Mouse (Mus musculus) layer of hippocampus, adult 8-10 months (tissue): ENCODE data around the gene Slc35c2. TPM values are rescaled to one million over a fixed set of nuclear protein-coding genes. Genes with fewer than 3 reads are reported as not detected.

ENCODE experiments used
- DNase-seq, 2 experiments: peaks; one replicate each; pipeline ENCODE4 v3.0.0; 2022; ENCODE audit warnings: low spot score in 2 of 2
- total RNA-seq, 4 experiments: library from RNA; stranded (reverse); gene quantifications; 2 replicates each; pipeline ENCODE4 v1.2.4; 2022

Gene Slc35c2
- total RNA-seq = 10 to 100 TPM; 79.3 to 98.3 (median 92.3) TPM

DNA sequence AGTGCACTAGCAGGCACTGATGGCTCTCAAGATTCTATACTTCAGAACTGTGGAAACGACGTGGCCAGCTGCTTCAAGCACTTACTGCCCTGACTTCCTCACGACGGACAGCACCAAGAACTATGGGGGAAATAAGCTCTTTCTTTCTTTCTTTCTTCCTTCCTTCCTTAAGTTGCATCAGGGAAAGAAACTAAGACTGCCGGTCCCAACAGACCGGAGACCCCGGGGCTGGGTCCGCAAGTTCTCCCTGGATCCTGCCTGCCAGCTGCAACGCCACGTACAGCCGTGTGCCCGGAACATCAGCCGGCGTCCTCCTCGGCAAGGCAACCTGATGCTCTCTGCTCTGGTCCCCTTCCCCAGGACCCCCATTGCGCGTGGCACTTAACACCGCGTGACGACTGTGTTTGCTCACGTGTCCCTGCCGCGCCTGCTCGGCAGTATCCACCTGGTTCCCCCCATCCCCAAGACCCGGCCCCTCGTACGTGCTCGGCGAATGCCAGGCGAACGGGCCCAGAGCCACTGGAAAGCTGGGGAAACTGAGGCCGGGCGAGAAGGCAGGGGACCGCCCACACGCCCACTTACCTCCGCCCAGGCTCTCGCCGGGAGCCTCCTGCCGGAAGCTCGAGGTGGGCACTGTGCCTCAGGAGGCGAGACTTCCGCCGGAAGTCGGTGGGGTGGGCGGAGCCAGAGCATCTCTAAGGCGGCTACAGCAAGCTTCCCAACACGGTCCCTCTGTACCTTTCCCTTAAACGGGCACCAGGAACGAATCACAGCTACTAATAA is at the start of gene Slc35c2:
TSS of gene Slc35c2 (minus strand) at position 668 of the 783 bp plus-strand sequence.
- peak; percentile 91 to 96 for DNase-seq

DNA sequence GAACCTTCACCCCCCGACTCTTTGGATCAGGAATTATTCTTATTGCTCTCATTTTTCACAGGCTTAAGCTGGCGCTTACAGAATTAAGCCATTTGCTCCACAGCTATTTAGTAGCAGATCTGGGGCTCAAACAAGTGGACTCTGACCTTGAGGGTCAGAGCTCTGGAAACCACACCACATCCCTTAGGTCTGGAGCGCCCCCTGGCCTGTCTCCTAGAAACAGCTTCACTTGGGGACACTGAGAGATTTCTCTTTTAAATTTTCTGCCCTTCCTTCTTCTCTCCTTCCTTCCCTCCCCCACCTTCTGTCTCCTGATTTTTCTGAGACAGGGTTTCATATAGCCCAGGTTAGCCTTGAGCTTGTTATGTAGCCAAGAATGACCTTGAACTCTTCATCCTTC is 49.5 kb upstream of the Slc35c2 start:
- no peak for DNase-seq

DNA sequence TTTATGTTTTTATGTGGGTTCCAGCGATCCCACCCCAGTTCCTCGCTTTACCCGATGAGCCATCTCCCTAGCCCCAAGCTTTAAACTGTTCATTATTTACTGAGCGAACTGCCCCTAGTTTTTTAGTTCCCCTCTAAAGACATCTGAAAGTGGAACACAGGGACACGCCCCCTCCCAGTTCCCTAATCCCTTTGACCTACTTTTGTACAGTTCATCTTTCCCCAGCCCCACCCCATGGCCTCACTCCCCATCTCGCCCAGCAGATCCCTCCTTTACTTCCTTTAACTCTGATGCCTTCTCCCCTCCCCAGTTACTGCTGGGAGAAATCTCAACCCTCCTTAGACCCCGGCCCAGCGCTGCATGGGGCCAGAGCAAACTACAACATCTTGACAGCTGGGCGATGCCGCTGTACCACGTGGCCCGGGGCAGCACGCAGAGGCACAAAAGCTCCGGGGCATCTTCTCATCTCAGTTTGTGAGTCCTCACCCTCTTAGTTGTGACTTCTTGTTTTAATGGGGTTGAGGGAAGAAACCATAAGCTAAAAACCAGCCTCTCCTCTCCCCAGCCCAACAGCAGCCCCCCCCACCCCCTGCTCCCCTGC is 45.0 kb upstream of the Slc35c2 start:
- no peak for DNase-seq

DNA sequence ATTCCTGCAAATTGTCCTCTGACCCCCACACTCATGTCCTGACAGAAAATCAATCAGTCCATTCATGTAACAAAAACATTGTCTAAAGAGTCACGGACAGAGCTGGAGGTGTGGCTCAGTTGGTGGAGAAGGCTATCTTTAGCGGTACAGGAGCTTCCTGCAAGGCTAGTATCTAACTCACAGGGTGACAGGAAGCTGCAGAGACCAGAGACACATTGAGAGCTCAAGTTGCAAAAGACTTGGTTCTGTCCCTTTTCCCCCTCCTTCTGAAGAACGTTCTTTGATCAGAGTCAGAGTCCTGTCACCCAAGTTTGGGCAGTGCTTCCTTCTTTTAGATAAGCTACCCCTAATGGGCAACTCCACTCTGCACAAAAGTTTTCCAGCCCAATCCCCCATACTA is 42.0 kb upstream of the Slc35c2 start:
- DNase-seq = no peak

DNA sequence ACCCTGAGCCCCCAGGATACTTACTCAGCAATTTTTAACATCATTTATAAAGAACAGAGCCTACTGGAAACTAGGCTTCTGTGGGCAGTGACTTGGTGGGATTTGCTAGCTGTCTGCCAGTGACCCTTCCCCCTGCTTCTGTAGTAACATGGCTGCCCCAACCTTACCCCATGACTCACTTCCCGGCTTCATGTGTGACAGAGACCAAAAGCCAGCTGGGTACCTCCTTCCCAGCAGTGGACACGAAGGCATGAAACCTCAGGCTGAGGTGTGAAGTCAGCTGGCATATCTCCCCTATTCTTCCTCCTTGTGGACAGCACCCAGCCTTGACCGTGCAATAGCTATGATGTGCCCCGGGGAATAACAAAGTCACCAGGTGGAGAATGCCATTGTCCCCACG is 41.1 kb upstream of the Slc35c2 start:
- DNase-seq = no peak

DNA sequence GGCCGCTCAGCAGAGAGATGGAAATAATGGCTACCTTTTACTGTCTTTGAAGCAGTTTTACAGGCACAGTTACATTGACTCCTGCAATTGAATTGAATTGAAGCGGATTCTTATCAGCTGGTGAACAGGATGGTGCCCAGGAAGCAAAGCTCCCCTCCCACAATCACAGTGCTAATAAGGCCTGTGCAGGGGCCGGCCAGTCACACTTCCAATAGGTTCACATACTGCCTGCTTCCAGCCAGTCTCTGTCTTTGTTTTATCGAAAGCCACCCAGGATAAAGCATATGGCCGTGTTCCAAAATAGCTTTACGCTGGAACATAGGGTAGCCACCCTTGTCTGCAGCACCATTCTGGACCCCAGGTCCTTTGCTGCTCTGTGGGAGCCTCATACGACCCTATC is 39.7 kb upstream of the Slc35c2 start:
- no peak for DNase-seq

DNA sequence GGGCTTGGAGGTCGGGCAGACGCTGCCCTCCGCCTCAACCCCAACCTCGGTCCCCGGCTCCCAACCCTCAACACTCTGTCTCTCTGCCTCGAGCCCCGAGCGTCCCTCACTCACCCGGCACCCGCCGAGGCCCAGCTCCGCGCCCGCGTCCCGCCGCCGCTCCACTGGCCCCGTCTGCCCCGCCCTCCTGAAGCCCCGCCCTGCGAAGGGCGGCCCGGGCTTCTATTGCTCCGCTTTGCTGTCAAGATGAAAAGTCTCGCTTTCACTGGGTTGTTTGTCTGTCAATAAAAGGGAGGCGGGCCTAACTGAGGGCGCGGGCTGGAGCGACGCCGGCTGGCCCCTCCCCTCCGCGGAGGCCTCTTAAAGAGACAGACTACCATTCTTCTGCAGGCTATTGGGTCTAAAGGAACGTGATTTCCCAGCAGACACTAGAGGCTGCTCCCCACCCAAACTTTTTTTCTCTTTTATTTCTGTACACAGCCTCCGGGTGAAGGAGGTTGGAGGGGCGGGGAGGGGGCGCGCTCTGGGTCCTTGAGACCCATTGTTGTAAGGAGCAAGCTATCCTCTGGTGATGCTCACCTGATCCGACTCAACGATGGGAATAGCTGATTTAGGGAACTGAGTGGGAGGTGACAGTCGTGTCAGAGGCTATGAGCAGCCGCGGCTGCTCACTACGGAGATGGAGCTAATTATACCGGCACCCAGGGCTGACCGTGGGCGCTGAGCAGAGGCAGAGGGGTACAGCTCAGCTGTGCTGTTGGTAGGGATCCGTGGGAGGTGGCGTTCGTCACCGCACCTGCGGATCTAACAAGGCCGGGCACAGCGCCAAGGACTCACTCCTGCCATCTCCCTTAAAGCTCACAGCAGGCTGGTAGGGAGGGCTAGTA is 38.9 kb upstream of the Slc35c2 start, which contains the start of gene Elmo2:
TSS of gene Elmo2 (minus strand) at position 176 of the 887 bp plus-strand sequence.
- DNase-seq = peak; percentile 98 to 99

DNA sequence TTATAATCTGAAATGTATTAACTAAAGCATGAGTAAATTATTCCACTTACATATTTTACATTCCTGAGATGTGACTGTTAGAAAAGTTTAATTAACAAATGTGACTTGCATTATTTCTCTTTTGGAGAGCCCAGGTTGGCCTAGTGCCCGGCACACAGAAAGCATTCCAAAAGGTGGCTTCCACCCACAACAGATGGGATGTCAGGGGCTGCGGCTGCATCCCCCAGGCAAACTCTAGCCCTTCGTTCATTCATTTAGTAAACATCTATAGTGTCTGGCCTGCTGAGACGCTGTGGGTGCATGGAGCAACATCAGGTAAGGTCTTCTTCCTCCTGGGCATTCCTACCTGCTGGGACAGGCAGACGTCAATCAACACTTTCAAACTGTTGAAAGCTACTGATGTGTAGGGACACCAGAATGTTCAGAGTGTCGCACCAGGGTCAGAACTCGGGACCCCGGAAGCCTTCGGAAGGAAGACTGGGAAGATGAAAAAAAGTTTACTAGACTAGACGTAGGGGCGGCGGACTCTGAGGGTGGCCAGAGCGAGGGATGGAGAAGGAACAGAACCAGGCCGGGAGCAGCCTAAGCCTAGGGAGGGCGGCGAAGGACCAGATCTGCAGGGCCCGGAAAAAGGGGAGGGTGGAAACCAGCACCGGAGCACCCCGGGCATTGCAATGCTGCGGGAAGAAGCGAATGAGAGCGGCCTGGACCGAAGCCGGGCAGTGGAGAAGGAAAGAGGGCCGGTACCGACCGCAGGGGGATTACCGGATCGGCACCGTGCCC is 38.0 kb upstream of the Slc35c2 start:
- DNase-seq = no peak

DNA sequence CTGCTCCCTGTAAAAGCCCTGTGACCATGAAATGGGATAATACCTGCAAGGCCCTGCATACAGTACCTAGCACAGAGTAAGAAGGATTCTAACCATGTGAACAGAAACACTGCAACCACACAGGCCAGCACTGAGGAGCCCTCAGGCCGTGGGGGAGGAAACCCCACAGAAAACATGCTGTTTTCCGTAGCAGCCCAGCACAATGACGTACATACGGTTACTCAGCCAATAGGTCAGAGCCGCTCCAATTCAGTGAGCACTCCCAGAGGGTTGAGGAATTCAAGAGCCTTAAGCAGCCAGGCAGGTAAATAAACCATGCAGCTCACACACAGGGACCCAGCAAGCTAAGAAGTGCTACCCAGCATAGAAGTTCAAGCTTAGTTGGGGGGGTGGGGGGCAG is 36.3 kb upstream of the Slc35c2 start:
- DNase-seq = no peak

DNA sequence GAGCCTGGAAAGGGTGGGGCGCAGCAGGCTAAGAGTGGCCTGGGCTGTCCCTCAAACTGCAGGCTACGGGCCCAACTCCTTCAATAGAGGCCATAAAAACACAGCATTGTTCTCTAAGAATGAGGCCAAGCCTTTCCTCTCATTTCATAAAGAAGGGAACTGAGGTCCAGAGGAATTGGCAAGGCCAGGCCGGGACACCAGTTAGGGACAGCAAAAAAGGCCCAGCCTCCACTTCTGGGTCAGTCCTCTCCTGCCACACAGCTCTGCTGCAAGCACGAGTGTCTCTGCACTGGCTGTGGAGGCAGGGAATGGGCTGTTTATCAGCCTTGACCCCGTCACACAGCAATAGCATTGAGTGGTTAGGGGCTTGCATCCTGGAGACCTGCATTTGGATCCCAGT is 35.8 kb upstream of the Slc35c2 start:
- DNase-seq = peak in 1 of 2 experiments; percentile 61

DNA sequence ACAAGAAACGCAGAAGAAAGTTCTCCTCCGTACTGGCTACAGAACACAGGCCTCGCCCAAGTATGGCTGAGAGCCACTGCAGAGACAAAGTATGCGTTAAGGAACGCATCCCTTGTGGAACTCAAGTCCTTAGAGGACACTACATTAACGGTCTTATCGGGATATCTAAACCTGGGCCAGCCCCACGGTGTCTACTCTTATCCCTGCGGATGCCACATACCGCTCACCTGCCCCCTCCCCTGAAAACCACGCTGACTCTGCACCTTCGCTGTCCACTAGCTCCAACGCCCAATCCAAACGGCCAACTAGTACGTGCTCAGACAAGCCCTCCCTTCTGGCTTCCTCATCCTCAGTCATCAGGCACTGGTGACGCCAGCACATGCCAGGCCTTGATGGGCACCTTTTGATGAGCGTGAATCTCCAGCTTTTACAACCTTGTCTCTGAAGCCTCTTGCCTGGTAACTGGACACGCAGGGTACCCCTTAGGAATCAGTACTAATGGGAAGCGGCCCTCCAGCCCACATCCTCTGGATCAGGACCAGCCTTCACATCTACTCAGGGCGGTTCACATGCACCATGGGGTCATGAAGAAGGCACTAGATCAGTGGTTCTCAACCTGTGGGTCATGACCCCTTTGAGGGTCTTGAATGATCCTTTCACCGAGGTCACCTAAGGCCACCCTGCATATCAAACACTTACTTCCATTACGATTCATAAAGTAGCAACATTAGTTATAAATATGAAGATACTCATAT is 34.5 kb upstream of the Slc35c2 start:
- no peak for DNase-seq

DNA sequence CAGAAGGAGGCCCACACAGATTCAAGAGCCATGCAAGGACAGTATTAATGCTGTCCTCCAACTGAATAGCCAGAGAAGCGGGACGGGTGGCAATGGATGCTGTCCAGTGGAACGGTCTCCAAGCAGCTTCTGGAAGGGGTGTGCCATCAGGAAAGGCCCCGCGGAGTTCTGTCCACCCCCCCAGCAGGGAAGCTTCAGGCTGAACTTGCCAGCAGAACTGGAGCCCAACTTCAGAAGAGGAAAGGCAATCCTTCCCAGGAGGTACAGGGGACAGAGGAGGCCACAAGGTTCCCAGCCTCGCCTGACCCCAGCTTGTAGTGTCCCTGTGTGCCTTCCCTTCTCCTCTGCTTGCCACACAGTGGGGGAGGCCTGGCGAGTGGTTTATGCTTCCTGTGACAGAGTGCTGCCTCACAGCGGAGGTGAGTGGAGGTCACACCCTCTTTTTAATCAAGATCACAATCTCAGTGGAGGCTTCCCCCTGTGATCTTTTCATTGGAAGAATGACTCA is 33.8 kb upstream of the Slc35c2 start:
- DNase-seq = no peak

DNA sequence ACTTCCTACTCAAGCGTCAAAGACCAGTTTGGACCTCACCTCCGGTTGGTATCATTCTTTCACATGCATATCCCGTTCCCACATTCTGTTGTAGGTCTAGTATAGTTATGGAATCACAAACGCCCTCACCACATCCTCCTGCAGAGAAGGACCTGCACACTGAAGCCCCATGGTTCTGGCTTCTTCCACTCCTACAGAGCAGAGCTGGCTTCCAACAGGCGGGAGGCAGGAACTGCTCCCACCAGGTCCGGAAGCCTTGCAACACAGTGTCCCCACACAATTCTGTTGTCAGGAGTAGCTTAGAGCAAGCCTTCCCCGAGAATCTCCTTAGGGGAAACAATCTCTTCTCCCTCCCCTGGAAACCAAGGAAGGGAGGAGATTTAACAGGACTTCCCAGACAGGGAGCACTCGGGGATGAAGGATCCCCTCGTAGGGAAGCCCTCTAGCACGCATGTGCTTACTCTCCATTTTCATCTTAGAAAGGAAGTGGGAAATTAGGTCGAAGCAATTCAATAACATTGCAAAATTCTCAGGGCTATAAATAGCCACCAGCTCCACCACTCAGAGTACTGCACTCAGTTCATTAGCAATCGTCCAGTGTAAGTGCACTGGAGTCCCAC is 33.0 kb upstream of the Slc35c2 start:
- DNase-seq = no peak

DNA sequence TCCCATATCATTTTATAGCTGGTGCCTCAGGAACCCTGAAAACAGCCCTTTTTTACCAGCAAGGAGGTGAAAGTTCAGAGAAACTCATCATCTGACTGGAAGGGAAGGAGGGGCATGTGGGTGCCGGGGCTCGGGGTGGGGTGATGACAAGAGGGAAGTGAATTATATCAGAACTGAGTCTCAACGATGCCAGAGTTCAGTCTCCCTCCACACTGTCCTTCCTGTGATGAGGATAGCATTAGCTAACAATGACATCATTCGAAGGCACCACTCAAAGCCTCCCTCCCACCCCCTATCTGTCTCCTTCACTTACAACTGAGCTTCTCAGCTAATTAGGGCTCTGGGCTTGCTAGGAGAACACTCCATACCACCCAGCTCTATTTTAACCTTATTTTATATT is 31.8 kb upstream of the Slc35c2 start:
- DNase-seq = no peak

DNA sequence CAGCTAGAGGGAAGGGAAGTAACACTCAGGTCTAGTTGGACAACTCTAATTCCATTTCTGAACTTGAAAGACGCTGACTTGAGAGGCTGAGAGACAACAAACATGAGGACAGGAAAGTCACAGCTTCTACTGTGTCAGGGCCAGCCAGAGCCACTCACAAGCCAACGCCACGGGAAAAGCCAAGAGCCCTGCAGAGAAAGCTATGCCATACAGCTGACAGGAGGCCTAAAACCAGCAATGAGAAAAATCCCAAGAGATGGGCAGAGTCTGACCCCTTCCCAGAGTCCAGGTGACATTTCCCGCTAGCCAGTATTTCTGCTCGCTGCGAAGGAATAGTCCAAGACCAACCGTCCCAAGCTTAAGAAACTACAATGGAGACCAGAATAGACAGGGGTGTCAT is 31.3 kb upstream of the Slc35c2 start:
- DNase-seq = no peak

DNA sequence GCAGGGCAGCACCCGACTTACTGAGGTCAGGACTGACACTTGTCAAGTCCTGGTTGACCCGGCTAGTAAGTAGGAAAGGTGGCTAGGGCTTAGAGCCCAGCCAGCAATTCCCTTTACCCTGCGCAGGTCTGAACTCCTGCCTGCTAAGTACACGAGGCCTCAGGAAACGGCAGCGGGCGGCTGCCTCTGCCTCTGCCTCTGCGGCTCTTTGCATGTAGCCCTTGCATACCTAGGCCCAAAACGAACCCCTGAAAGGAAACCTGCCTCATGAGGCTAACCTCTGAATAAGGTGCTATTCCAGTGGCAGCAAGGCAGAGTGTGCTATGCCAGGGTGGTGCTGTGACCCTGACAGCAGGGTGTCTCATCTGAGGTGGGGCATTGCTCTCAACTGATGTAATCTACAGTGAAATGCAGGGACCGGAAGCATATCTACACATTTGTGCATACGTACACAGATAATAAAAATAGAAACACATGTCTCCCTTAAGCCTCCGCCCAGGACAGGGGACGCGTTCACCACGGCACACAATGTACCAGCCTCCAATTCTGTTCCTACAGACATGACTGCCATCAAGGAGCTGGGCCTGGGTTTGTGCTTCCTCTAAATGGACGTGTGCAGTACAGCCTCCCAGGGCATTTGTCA is 30.1 kb upstream of the Slc35c2 start:
- DNase-seq = no peak

DNA sequence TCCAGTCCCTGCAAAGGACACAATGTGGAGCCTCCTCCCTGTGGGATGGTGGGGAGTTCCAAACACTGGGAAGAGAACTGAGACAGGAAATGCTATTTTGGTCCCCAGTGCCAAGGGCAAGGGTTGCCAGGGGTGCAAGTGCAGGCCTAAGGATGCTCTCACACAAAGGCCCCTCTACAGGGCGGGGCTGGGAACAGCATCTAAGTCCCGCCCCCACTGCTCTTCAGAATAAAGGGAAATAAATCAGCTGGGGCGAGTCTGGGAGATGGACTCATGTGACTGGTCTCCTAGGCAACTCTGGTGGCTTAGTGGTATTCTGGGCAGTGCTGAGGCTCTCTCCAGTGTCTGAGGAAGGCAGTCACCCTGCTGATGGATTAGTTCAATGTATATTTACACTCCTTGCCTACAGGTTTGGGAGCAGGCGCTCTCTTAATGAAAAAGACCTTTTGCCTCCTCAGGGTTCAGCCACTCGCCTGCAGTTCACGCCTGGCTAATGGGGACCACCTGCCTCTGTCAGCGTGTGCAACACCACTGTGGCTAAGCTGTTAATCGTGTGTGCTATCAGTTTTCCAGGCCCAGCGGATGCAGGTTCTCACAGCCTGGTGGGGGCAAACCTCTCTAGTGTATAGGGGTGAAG is 29.3 kb upstream of the Slc35c2 start:
- DNase-seq = peak; percentile 63 to 74

DNA sequence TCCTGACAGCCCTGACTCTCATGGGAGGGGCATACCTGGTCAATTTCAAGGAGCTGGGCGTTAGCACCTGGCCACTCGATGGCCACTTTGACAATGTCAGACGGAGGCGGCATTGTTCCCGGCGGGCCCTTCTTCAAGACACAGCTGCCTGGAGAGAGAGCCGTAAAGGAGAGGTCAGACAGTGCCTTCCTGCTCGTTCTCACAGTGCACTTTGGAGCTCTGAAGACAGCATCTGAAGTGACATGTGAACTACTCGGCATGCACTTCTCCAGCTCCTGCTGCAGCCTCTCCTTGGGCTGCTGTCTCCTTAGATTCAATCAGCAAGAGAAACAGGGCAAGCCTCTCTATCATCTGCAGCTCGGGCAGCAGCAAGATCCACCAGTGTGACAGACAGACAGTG is 28.5 kb upstream of the Slc35c2 start:
- no peak for DNase-seq

DNA sequence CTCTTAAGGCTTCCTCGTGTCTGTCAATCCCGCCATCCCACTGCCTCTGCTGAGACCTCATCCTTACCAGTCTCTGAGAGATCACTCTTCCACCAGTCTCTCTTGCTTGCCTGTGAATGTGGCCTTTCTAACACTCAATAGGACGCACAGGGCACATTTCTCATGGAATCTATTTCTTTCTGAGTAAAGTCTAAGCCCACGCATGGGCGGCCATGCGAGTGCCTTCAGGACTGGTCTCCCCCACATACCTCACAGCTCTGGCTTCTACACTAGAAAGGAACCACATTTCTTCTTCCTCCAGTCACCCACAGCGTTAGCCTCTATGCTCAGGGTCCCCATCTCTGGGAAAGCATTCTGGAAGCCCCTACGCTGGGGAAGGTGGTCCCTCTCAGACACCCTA is 26.5 kb upstream of the Slc35c2 start:
- no peak for DNase-seq
